Mouse (Mus musculus) ES-CJ7 (cell line): ENCODE data around the gene Abhd8.

ENCODE experiments used
- DNase-seq: peaks from one replicate; pipeline ENCODE4 v3.0.0; 2011; ENCODE audit warnings: low read depth, low spot score

The Abhd8 gene

DNA sequence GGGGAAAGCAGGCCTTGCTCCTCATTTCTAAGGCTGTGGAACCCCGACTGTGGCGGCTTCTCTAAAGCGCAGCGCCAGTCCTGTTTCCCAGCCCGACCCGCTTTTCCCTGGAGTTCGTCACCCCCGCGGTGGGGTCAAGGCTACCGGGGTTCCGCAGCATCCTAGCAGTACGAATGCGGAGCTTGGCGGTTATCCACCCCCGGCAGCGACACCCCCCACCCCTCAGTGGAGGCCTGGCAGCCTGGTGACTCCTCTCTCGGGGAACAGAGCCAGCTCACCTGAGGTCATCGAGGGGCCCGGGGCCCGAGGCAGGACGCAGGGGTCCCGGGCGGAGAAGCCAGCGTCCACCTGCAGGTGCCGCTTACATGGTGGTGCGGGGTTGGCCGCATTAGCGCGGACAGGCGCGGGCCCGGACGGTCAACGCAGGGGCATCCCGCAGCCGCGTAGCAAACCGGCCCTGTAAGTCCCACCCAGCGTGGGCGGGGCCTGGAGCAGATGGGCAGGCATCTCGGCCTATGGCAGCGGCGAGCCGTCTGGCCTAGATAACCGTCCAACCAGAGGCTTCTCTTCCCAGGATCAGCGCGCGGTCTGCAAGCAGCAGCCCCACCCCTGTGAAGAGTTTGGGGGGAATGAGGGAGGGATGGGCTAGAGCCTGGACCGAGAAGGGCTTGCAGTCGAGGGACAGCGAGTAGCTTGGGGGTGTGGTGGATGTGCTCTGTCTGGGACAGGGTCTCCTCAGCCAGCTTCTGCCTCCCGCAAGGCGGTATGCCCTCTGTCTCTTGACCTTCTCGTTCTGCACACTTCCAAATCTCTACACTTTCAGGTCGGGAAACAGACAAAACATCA is at the start of gene Abhd8:
TSS of gene Abhd8 (minus strand) at position 468 of the 846 bp plus-strand sequence.
- DNase-seq: peak; percentile 96

DNA sequence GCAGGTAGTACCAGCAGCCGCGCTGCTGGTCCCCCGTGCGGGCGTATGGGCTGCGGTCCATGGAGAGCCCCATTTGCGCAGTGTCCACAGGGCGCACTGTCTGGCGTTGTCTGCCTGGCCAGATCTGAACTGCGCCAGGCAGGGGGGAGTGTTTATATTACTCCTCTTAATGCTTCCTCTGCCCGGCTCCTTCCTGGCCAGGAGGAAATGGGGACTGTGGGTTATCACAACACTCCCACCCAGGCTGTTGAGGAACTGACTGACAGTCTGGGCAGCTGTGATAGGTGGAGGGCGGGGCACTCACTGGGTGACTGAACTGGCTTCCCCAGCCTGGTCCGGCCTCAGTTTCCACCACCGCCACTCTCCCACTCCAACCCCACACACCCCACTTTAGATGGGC is 48.2 kb upstream of the Abhd8 start, which contains the start of gene Plvap:
TSS of gene Plvap (minus strand) at position 109 of the 400 bp plus-strand sequence.
- no peak for DNase-seq

DNA sequence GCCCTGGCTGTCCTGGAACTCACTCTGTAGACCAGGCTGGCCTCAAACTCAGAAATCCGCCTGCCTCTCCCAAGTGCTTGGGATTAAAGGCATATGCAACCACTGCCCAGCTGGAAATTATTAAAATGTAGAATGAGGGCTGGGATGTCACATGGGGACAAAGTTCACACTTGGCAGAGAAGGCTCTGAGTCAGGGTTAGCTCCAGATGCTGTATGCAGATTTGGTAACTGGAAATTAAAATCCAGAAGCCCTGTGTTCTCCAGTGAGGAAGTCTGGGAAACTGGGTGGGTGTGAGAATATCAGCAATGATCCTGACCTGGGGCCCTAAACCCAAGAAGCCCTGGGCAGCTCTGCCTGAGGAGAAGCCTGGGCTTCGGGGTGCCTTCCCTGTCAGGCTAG is 45.9 kb upstream of the Abhd8 start:
- no peak for DNase-seq

DNA sequence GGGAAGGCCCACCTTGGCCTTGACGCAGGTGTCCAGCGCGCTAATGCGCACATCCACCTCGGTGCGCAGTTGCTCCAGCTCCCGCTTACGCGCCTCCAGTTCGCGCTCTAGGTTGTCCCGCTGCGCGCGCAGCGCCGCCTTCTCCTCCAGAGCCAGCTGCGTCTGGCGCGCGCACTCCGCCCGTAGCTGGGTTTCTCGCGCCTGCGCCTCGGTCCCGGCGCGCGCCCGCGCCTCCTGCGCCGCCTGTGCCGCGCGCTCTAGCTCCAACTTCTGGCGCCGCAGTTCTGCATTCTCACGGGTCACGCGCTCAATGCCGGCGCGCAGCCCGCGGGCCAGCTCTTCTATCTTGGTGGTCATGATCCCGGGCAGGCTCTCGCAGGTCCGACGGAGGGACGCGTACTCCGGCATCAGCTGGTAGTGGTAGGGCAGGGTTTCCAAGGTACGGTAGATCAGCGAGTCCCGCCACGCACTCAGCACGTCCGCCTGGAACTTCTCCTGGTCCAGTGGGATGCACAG is 44.2 kb upstream of the Abhd8 start:
- DNase-seq: peak; percentile 96

DNA sequence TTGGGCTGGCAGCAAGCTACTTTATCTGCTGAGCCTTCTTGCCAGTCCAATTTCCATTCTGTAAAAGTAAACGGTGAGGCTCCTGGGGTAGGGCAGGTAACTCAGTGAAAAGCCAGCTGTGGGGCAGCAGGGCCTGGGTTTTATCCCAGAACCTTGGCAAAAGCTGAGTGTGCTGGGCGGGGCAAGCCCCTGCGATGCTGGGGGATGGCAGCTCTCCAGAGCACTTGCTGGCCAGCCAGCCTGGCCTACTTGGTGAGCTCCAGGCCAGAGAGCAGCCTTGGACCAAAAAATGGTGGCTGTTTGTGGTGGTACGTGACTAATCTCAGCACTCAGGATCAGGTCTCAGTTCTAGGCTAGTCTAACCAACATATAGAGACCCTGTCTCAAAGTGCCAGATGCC is 42.5 kb upstream of the Abhd8 start:
- no peak for DNase-seq

DNA sequence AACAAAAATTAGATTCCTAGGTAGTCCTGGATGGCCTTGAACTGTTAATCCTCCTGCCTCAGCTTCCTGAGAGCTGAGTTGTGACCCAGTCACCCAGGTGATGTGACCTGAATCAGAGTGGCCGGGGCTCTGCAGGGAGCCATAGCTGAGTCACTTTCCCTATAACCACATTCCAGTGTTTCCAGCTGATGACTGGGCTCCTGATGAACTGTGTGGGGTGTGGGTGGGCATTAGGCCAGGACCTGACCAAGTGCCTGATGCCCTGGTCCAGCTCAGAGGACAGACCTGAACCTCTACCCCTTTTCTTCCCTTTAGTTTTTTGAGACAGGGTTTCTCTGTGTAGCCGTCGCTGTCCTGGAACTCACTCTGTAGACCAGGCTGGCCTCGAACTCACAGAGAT is 41.9 kb upstream of the Abhd8 start:
- DNase-seq: no peak

DNA sequence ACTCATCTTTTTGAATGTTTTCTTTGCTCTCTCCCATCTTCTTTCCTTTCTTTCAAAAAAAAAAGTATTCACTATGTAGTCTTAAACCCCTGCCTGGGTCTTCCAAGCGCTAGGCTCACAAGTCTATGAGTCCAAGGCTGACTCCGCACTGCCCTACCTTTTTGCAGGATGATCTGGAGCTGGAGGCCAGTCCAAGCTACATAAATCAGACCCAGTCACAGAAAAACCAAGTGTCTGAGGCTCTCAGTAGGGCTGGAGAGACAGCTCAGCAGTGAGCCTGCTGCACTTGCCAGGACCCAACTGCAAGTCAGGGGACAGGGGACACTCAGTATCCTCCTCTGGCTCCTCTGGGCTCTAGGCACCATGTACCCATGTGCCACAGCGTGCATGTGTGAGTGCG is 40.9 kb upstream of the Abhd8 start:
- no peak for DNase-seq

DNA sequence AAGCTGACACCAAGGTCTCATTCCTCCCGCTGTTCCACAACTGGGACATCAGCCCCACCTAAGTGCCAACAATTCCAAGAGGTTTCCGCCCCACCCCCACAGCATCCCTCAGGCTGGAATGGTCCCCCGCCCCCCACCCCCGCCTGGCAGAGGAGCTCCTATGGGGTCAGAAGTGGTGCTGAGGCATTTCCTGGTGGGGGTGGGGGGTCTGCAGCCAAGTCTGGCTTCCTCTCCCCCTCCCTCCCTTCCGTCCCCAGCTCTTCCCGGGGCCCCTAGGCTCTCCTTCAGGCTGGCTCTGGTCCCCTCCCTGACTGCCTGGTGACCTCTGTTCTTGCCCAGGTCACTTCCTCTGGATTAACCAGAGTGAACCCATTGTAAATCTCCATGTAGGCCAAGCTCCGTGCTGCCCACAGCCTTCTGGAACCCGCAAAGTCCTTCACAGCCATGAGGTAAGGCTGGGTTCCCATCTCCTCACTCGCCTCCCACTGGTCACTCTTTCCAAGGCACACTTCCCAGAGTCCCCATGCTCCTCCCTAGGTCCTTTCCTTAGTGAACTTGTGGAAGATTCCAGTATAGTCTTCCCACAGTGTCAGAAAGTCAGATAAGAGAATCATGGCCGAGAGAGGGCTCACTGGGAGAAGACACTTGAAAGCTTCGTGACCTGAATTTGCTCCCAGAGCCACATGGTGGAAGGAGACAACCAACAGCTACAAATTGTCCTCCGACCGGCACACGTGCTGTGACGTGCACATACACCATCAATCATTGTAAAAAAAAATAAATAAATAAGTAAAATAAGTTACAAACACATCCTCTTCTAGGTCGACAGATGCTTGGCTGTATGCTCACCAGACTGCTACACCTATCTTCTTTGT is 35.6 kb upstream of the Abhd8 start:
- DNase-seq: peak; percentile 87

DNA sequence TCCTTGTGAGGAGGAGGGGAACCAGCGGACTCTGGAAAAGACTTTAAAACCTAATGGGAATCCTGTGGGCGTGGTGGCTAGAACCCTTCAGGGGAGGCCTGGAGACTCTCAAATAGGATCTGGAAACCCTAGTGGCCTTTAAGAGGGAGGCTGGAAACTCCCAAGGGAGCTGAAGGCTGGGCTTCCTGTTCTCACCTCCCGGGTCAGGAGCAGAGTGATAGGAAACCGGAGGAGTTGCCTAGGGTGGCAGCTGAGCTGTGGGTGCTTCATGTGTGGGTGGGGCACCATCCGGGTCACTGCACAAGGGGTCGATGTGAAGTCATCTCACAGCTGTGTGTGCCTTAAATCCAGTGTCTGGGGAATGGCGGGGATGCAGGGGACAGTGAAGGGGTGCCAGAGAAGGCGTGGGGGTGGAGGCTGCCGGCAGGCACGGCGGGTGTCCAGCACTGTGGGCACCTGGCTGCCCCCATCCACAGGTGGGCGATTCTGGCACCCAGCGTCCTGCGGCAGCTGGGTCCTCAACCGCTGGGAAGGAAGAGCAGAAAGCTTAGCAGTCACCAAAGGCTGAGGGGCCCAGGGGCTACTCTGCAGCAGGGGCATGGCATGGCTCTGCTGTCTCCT is 34.5 kb upstream of the Abhd8 start:
- DNase-seq: peak; percentile 84

DNA sequence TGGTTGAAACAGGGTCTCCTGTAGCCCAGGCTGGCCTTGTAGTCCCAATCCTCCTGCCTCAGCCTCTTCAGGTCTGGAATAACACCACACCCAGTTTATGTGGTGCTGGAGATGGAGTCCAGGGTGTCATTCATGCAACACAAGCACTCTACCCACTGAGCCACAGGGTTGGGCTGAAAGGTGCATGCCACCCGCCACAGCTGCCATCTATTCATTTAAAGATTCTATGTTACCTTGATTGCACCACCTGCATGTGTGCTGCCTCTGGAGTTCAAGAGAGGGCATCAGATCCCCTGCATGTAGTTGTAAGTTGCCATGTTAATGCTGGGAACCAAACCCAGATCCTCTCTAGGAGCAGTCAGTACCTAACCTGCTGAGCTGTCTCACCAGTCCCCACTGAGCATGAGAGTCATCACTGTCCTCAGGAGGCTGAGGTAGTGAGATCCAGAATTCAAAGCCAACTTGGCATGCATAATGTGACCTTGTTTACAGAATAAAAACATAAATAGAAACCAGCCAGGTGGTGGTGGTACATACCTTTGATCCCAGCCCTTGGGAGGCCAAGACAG is 33.7 kb upstream of the Abhd8 start:
- DNase-seq: no peak

DNA sequence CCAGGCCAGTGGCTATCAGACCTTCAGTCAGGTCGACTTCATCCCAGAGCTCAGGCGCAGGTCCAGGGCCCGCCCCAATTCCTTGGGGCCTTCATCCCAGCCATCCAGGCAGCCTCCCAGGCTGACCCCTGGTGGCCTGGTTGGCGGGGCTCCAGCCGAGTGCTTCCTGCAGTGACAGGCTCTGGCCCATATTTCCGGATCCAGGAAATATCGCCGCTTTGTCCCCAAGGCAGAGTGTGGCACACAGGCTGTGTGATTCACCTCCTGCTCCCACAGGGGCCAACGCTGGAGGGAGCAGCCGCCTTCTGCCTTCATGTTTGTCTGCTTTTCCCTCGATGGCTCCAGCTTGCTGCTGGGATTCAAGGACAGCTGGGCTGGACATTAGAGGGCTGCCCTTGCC is 33.0 kb upstream of the Abhd8 start:
- DNase-seq: no peak

DNA sequence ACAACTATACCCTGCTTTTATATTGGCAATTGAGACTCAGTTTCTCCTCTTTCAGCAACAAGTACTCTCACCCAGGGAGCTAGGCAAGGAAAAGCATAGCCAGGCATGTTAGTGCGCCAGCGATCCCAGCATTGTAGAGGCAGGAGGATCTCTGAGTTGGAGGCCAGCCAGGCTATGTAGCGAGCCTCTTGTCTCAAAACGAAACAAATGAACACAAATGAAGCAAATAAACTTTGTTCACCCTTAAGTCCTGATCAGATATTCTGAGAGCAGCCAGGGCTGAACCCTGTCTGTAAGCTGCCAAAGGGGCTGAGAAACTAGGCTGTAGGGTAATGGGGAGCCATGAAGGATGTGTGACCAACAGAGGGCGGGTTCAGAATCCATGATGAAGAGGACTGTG is 32.4 kb upstream of the Abhd8 start:
- DNase-seq: no peak

DNA sequence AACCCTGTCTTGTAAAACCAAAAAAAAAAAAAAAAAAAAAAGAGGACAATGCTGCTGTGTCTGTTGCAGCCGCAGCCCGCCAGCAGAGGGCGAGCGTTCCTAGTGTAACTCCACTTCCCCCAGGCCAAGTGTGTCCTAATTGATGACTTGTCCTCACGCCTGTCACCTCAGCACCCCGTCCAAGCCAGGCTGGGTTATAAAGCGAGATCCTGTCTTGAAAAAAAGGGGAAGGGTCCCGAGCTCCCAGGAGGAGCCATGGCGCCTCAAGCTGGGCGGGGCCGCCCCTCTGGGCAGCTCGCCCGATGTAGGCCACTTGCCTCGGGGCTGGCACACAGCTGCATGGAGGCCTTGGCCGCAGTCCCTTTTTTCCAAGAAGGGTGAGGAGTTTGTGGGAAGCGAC is 31.6 kb upstream of the Abhd8 start:
- peak; percentile 87 for DNase-seq

DNA sequence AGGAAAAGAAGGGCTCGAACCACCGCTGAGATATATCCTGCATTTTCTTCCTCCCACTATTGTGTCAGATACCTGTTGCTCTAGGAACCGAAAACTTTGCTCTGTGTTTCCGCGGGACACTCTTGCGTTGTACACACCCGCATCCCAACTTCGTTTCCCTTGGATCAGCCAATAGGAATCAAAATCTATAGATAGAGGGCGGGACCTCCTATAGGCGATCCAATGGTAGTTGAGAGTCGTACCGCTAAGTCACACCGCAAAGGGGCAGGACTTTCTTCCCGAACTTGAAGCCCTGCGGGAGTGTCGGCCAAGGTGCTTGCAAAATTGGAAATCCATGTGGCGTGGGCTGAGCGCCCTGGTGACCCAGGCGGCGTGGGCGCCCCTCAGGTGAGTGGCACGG is 25.0 kb upstream of the Abhd8 start:
- DNase-seq: peak; percentile 99

DNA sequence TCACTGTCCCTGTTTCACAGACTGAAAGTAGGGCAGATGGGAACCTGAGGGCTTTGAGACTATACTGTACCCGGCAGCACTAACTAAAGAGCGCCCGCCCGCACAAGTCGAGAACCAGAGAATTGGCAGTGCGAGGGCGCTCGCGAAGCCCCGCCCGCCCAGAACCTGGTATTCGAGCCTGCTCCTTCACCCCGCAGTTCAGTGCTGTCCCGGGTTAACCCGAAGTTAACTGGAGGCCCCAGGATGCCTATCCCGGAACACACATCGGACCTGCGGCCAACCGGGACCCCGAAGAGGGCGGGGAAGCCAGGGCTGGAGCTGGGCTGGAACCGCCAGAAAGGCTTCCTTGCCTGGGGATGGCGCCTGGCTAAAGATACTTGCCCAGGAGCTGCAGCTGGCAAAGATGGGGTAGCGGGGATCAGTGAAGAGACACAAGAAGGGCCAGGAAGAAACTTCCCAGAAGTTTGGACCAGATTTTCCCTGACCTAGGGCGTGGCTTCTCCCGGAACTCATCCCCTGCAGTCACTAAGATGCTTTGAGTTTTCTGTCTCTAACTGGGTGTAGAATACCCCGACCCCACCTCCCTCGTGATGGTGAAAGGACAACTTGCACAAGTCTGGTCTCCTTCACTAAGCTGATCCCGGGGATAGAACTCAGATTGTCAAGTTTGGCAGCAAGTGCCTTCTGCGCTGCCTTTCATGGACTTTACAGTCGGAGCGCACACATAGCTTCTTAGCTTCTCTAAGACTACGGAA is 24.4 kb upstream of the Abhd8 start, which contains the start of gene Gtpbp3:
TSS of gene Gtpbp3 (plus strand) at position 413 of the 755 bp plus-strand sequence.
- peak; percentile 84 for DNase-seq

DNA sequence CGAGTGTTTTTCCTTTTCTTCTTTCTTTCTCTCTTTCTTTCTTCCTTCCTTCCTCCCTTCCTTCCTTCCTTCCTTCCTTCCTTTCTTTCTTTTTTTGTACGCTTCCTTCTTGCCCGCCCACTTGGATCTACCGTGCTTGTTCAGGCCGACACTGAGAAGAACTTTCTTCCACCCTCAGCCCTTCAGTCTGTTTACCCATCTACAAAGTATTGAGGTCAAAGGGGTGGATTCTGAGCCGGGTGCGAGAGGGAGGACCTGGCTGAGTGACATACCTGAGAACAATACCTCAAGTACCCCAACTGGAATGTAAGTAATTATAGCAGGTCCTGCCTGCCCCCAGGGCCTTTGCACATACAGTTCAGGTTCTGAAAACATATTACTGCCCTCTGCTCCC is 22.7 kb upstream of the Abhd8 start:
- DNase-seq: peak; percentile 69

DNA sequence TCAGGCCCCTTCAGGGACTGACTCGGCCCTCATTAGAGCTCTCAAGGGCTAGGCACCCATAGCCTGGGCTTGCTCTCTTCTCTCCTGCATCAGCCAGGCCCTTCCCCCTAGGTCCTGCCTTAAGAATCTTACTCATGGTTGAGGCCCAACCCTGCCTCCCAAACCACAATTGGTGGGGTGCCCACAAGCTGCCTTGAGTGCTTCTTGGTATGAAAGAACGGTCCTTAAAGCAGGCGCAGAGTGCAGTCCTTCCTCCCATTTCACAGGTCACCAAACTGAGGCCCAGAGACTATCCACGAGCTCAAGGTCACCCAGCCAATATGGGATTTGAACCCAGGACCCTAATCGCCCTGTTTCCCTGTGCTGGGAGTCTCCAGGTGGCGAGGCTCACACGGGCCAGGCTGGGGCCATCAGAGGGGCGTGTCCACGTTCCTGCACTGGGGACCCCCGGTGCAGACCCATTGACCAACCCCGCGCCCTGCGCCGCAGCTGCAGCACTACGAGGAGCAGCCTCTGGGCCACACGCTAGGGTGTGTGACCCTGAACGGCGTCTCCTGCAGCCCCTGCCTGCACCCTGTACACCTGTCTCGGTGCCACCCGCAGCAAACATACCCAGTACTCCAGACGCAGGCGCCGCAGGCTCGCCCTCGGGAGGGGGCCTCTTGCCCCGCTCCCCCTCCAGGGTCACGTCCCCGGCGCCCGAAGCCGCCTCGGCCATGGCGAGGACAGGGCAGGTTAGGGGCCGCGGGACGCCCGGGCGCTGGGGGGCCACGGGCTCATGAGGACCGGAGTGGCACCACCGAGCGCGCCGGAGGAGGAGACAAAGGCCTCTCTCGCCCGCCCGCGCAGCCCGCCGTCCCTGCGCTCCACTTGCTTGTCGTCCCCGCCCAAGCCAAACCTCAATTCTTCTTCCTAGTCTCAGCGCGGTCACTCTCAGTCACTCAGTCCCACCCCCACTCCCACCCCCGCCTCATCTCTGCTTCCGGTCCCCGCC is 22.0 kb upstream of the Abhd8 start, which contains the start of gene Ano8:
TSS of gene Ano8 (minus strand) at position 822 of the 994 bp plus-strand sequence.
- DNase-seq: peak; percentile 95

DNA sequence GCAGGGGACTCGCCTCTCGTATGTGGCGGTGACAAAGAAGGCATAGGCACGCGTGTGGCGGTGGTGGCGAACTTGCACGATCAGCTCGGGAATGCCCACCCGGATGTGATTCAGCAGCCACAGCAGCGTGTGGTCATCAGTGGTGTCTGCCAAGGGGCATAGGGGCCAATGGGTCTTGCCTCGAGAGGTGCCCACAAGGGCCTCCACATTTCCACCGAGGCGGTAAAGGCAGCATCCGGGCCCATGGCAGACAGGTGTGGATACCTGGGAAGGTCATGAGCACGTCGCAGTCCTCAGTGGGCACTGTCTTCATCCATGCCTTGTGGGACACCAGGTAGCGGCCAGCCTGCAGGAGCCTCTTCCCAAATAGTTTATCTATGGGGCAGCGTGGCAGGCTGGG is 21.3 kb upstream of the Abhd8 start:
- no peak for DNase-seq

DNA sequence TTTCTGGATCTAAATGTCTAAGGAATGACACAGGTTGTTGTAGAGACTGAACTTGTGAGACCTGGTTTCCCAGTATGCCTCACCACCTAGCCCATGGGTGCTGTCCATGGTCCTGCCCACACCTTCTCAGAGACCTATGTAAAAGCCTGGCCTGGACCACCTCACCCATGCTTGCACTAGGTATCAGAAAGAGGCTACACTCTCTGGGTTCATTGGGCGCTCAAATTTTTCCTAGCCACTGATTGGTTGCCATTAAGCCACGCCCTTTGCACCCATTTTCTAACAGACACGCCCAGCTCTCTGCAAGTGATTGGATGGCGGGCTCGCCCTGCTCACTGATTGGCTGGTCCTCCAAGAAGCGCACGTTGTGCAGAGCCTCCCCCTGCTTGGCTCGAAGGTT is 20.5 kb upstream of the Abhd8 start:
- peak; percentile 100 for DNase-seq
